Mouse (Mus musculus) gastrocnemius, postnatal 25 days (tissue): Measurements from ENCODE around the gene Brms1l. TPM values are rescaled to one million over a fixed set of nuclear protein-coding genes. Genes with fewer than 3 reads are reported as not detected.
"Not testable (repeated sequence)": the region's sequence is repeated elsewhere in the genome, so short reads cannot be mapped to it uniquely, and the experiment has no call there.

ENCODE experiments used
- DNase-seq: peaks from one replicate; pipeline ENCODE4 v3.0.0; 2022
- long read RNA-seq, 2 experiments: library from polyadenylated mRNA; stranded (forward); transcript quantifications; one replicate each; pipeline ENCODE4 v2.0.0; 2021
- total RNA-seq, 2 experiments: library from RNA; stranded (reverse); gene quantifications; 1 replicate in 1 of 2; 2 replicates in 1 of 2; pipeline ENCODE4 v1.2.3; 2021

The Brms1l gene
- total RNA-seq: 10 to 100 TPM; 15.6 to 17.0 TPM
- long read RNA-seq, experiment 1, transcript Brms1l-201 (10 exons, 2,609 nt): major isoform, 13 of 18 reads
- long read RNA-seq, experiment 1, partial matches to known transcripts: 2 of 18 reads
- long read RNA-seq, experiment 1, other reads (novel, unspliced or antisense): 3 of 18 reads
- long read RNA-seq, experiment 2, transcript Brms1l-201 (10 exons, 2,609 nt): major isoform, 16 of 23 reads
- long read RNA-seq, experiment 2, partial matches to known transcripts: 1 of 23 reads
- long read RNA-seq, experiment 2, other reads (novel, unspliced or antisense): 6 of 23 reads

GRCm38 (mm10) chr12:55836199-55836951 is at the start of gene Brms1l:
Gene Brms1l (plus strand): TSS chr12:55836324.
- DNase-seq: peak; percentile 97

GRCm38 (mm10) chr12:55794485-55794884 is 41.6 kb upstream of the Brms1l start:
- not testable (repeated sequence) for DNase-seq

DNA sequence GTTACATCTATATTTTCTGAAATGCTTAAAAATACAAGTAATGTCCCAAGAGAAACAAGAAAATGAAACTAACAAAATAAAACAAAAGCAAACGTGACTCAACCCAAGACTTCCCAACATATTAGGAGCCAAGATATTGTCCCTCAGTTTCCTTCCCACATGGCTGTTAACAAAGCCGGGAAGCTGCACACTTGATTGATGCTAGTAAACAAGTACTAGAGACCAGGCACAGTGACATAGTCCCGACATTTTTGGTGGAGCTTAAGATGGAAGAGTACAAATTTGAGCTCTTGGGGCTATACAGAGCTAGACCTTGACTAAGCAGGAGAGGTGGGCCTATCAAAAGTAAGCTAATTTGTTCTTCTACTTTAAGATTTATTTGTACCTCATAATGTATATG is 39.0 kb upstream of the Brms1l start:
- no peak for DNase-seq

DNA sequence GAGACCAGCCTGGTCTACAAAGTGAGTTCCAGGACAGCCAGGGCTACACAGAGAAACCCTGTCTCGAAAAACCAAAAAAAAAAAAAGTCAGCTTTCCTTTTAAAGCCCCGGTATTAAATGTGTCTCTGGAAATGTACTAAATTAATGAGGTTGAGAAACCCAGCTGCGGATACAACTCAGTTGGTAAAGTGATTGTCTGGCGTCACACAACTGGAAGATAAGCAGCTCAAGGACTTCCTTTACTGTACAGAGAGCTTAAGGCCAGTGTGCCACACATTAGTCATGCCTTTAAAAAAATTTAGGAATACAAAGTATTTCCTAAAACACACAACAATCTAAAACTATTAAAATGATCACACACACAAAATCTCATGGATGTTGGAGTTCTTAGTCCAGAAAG is 37.4 kb upstream of the Brms1l start:
- DNase-seq: no peak

- no peak for DNase-seq
Measured at GRCm38 (mm10) chr12:55800144-55800543, 36.0 kb upstream of the Brms1l start.

GRCm38 (mm10) chr12:55801131-55801530 is 35.0 kb upstream of the Brms1l start:
- DNase-seq: no peak

GRCm38 (mm10) chr12:55805035-55805434 is 31.1 kb upstream of the Brms1l start:
- DNase-seq: no peak

GRCm38 (mm10) chr12:55816488-55816887 is 19.6 kb upstream of the Brms1l start:
- DNase-seq: no peak

- peak; percentile 54 for DNase-seq
Measured at GRCm38 (mm10) chr12:55820119-55820660, 15.9 kb upstream of the Brms1l start.

GRCm38 (mm10) chr12:55820661-55821314 is 15.3 kb upstream of the Brms1l start, which contains the start of gene Ralgapa1:
Gene Ralgapa1 (minus strand): TSS chr12:55821167.
- peak; percentile 82 for DNase-seq

DNA sequence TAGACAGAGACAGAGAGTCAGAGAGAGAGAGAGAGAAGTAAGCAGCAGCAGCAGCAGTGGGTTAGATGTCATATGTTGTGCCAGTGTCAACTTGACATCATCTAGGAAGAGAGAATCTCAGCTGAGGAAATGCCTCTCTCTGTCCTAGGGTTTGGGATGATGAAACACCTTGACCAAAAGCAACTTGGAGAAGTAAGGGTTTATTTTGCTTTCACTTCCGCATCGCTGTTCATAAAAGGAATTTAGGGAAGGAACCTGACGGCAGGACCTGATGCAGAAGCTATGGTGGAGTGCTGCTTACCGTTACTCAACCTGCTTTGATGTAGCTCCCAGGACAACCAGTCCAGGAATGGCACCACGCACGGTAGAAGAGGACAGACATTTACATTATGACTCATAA is 12.1 kb upstream of the Brms1l start:
- DNase-seq: no peak

DNA sequence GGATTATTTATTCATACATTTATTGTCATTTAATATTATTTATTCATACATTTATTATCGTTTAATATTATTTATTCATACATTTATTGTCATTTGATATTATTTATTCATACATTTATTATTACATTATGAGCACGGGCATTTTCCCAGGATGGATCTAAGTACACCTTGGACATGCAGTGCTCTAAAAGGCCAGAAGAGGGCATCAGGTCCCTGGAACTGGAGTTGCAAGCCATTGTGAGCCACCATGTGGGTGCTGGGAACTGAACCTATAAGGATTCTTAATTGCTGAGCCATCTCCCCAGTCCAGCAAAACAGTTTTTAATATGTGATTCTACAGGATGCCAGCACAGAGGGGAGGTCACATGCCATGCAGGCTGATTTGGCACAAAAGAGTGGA is 10.6 kb upstream of the Brms1l start:
- no peak for DNase-seq

GRCm38 (mm10) chr12:55831101-55831500 is 5.0 kb upstream of the Brms1l start:
- DNase-seq: peak; percentile 46

GRCm38 (mm10) chr12:55832961-55833360 is 3.2 kb upstream of the Brms1l start:
- DNase-seq: no peak

GRCm38 (mm10) chr12:55833906-55834625 is 2.1 kb upstream of the Brms1l start:
- DNase-seq: no peak

DNA sequence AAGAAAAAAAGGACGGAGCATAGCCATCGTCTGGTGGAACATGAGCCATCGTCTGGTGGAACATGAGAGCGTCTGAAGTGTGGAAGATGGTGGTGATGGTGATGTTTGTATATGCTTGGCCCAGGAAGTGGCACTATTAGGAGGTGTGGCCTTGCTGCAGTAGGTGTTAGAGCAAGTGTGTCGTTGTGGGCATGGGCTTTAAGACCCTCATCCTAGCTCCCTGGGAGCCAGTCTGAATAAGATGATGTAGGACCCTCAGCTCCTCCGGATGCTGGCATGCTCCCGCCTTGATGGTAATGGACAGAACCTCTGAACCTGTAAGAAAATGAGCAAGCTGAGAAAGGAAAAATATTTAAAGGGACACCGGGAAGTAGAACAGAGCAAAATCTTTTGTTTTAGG is 1.2 kb upstream of the Brms1l start:
- DNase-seq: no peak

GRCm38 (mm10) chr12:55835857-55836198 is 296 bp upstream of the Brms1l start:
- DNase-seq: no peak

- no peak for DNase-seq
Measured at GRCm38 (mm10) chr12:55837495-55837894, 1.4 kb downstream of the Brms1l start.

- DNase-seq: no peak
Measured at GRCm38 (mm10) chr12:55846741-55847140, 10.6 kb downstream of the Brms1l start.

GRCm38 (mm10) chr12:55847851-55848250 is 11.7 kb downstream of the Brms1l start:
- no peak for DNase-seq

DNA sequence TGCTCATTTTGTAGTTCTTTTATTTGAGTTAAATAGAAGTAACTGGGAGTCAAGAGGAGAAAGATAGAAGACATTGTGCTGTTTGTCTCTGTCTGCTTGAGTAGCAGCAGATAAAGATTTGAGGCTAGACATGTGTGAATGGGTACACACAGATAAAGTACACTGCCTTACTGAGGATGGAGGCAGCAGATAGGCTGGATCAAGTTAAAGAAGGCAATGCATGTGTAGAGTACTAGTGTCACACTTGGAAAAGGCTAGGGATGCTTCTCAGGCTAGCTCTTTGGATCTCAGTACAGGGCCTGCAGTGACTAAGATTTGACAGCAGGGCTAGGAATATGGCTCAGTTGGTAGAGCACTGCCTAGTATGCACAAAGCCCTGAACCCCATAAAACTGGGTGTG is 14.5 kb downstream of the Brms1l start:
- no peak for DNase-seq
